Comparison of ENCODE assay signal across 8 mouse cellular contexts in genomic region chr6:4902674-4903324, GRCm38 (mm10). TPM values are rescaled to one million over a fixed set of nuclear protein-coding genes. Genes with fewer than 3 reads are reported as not detected.
DNase-seq lines count a peak whose midpoint lies in the region; ATAC-seq and TF ChIP-seq lines count a peak whose summit lies in the region.

TSS of gene Ppp1r9a (plus strand) at chr6:4902917.

- peak; percentile 66 to 70 for DNase-seq in cerebellum, postnatal 14 days
- DNase-seq in gastrocnemius, adult 18-20 months (ENCODE audit: low spot score) = peak; percentile 3
- DNase-seq in hindbrain, embryonic 14.5 days (ENCODE audit: low spot score) = peak; percentile 56
- DNase-seq in left cerebral cortex, adult 2 months (ENCODE audit: extremely low spot score in 1 of 2, low spot score in 2 of 2) = peak; percentile 49 to 55
- peak; percentile 57 for DNase-seq in lung, postnatal 25 days (ENCODE audit: low spot score)
- DNase-seq in retina, postnatal 1 day = peak; percentile 87

- peak within 1 kb of the TSS; percentile 90 for H3K9ac ChIP-seq in hindbrain, embryonic 14.5 days

- ATAC-seq in erythroblast, adult 5-6 weeks (replicated peaks; ENCODE audit: low FRiP score, poor library complexity, severe bottlenecking) = no peak
- ATAC-seq in hindbrain, embryonic 14.5 days (ENCODE audit: low FRiP score) = peak; percentile 71

- H3K27me3 ChIP-seq in erythroblast, embryonic 14.5 days (ENCODE audit: control insufficient read depth) = peaks cover 3% of the 10 kb centered on the region
- H3K27me3 ChIP-seq in hindbrain, embryonic 14.5 days (ENCODE audit: control insufficient read depth, insufficient read depth, low read length) = no peaks in the 10 kb centered on the region

- peak; percentile 29 for TF ChIP-seq CTCF in left cerebral cortex, adult 2 months (IDR thresholded peaks at IDR 0.05)

- H3K27ac ChIP-seq in hindbrain, embryonic 14.5 days = peak within 1 kb of the TSS; percentile 95
- H3K27ac ChIP-seq in left cerebral cortex, adult 2 months = peak within 1 kb of the TSS; percentile 98

- 0% methylated on average over 33 of the region's 49 CpGs for WGBS in hindbrain, embryonic 14.5 days

- H3K9me3 ChIP-seq in erythroblast, embryonic 14.5 days (ENCODE audit: control insufficient read depth, low read length) = no peaks in the 10 kb centered on the region
- H3K9me3 ChIP-seq in hindbrain, embryonic 14.5 days (ENCODE audit: control insufficient read depth, low read length) = no peaks in the 10 kb centered on the region

- no peaks in the 10 kb centered on the region for H3K36me3 ChIP-seq in erythroblast, embryonic 14.5 days (ENCODE audit: control insufficient read depth)
- H3K36me3 ChIP-seq in hindbrain, embryonic 14.5 days (replicated peaks; ENCODE audit: control insufficient read depth, insufficient read depth) = no peaks in the 10 kb centered on the region

- H3K4me2 ChIP-seq in hindbrain, embryonic 14.5 days (replicated peaks) = peak within 1 kb of the TSS; percentile 67

- H3K4me1 ChIP-seq in erythroblast, embryonic 14.5 days (ENCODE audit: control insufficient read depth) = peaks cover 11% of the 10 kb centered on the region
- H3K4me1 ChIP-seq in hindbrain, embryonic 14.5 days (replicated peaks; ENCODE audit: control insufficient read depth, insufficient read depth, low read length) = peaks cover 32% of the 10 kb centered on the region

- peak within 1 kb of the TSS; percentile 69 for H3K4me3 ChIP-seq in erythroblast, embryonic 14.5 days (replicated peaks)
- peak within 1 kb of the TSS; percentile 62 for H3K4me3 ChIP-seq in hindbrain, embryonic 14.5 days (replicated peaks; ENCODE audit: low read length)
- peak within 1 kb of the TSS; percentile 86 for H3K4me3 ChIP-seq in left cerebral cortex, adult 2 months

- intact Hi-C loops in left cerebral cortex, adult 2 months (cut with DNase I) = loop anchor here (2.0 to 5.0 kb wide), 4 partner anchors 70 to 480 kb away; partner anchors contain the start of gene Asb4

RNA-seq across cellular contexts. Expression of gene Ppp1r9a, which starts in this region (rescaled TPM):
- 0.02 TPM in 2 replicates for polyA plus RNA-seq in erythroblast, embryonic 14.5 days (2012)
- 0.21 and 0.38 TPM in 2 replicates for total RNA-seq in erythroblast, adult 5-6 weeks (2015; ENCODE audit: low replicate concordance)
- 0.70 and 4.0 TPM in 2 replicates for total RNA-seq in erythroblast, adult 5-6 weeks (2017; ENCODE audit: low replicate concordance)
- 1 to 10 TPM; 1.2 to 1.4 TPM for total RNA-seq in gastrocnemius, adult 18-20 months (2021)
- polyA plus RNA-seq in hindbrain, embryonic 14.5 days (2014; fragmentation: Nextera tagmentation; extraction: Ambion mirVana) = 51.9 and 52.7 TPM in 2 replicates
- 100 to 1,000 TPM; 194 TPM for total RNA-seq in left cerebral cortex, adult 2 months (2021)

Comparison
In these comparisons a context has a peak if more than half of its experiments do, and no peak if none do; other contexts are left out.
1. RNA of gene Ppp1r9a (total RNA-seq): 194 TPM in left cerebral cortex, adult 2 months; 0.21 to 4.0 TPM in erythroblast, adult 5-6 weeks and 1.2 to 1.4 TPM in gastrocnemius, adult 18-20 months; every median in the first group is over 10 times any median in the second.
2. RNA of gene Ppp1r9a (polyA plus RNA-seq): 51.9 to 52.7 TPM in hindbrain, embryonic 14.5 days; 0.02 TPM in erythroblast, embryonic 14.5 days; every median in the first group is over 10 times any median in the second.
3. DNase-seq: peak in every context shown above with its lines; median percentile 87 in retina, postnatal 1 day; 68 in cerebellum, postnatal 14 days; 57 in lung, postnatal 25 days; 56 in hindbrain, embryonic 14.5 days; 52 in left cerebral cortex, adult 2 months; 3 in gastrocnemius, adult 18-20 months.
4. Peak in every context shown above with its lines, with median percentiles within 50 percentile points of each other: H3K4me3 ChIP-seq.